Mouse (Mus musculus) midbrain, postnatal 0 days (tissue): ENCODE measurements at regions not wholly inside any gene's neighbourhood (a gene's known extent, or its start where the extent isn't known, plus 50 kb on each side); places are given as distances from the start of the nearest gene placed in this dataset.

Experiments
- ATAC-seq: fragments of 200-750 bp; cut with Nextera tagmentation; 2 replicates; pipeline ENCODE4 v1.8.0; 2017; ENCODE audit warnings: moderate number of reproducible peaks, mild to moderate bottlenecking, moderate TSS enrichment, moderate library complexity; ENCODE audit not compliant: low FRiP score
- DNase-seq: peaks from one replicate; pipeline ENCODE4 v3.0.0-alpha.2; 2015; ENCODE audit warnings: low spot score
- H3K27ac ChIP-seq: fragments of 300-500 bp; sonication (generic); 2 replicates; pipeline ENCODE4 v1.5.1; 2014; ENCODE audit warnings: low read depth, mild to moderate bottlenecking, low read length, mixed read lengths
- H3K27me3 ChIP-seq: fragments of 300-500 bp; sonication (generic); 2 replicates; pipeline ENCODE4 v1.6.1; 2014; ENCODE audit warnings: low read length, control low read depth, mixed read lengths; ENCODE audit not compliant: insufficient read depth
- H3K36me3 ChIP-seq: fragments of 300-500 bp; sonication (generic); 2 replicates; pipeline ENCODE4 v1.6.1; 2014; ENCODE audit warnings: low read length, control low read depth, mixed read lengths; ENCODE audit not compliant: insufficient read depth
- H3K4me1 ChIP-seq: fragments of 300-500 bp; sonication (generic); 2 replicates; pipeline ENCODE4 v1.6.1; 2014; ENCODE audit warnings: mild to moderate bottlenecking, control low read depth, antibody characterized with exemption, low read length, mixed read lengths; ENCODE audit not compliant: insufficient read depth
- H3K4me2 ChIP-seq: fragments of 300-500 bp; sonication (generic); 2 replicates; pipeline ENCODE4 v1.6.1; 2014; ENCODE audit warnings: low read depth, mild to moderate bottlenecking, low read length, mixed read lengths; ENCODE audit not compliant: poor library complexity, severe bottlenecking
- H3K4me3 ChIP-seq: fragments of 300-500 bp; sonication (generic); 2 replicates; pipeline ENCODE4 v1.5.1; 2014; ENCODE audit warnings: low read depth, mild to moderate bottlenecking, low read length, moderate library complexity
- H3K9ac ChIP-seq: fragments of 300-500 bp; sonication (generic); replicated peaks from 2 replicates; pipeline ENCODE4 v1.6.1; 2014; ENCODE audit warnings: mild to moderate bottlenecking, low read length, moderate library complexity, mixed read lengths; ENCODE audit not compliant: poor library complexity, severe bottlenecking
- H3K9me3 ChIP-seq: fragments of 300-500 bp; sonication (generic); 2 replicates; pipeline ENCODE4 v1.6.1; 2016; ENCODE audit warnings: low read length, control low read depth
- CTCF ChIP-seq: IDR thresholded peaks from 2 replicates; pipeline ENCODE4 v1.5.1; 2016; ENCODE audit warnings: antibody characterized with exemption, mild to moderate bottlenecking
- WGBS: fragments of 180-500 bp; shearing (Covaris S2); extraction: QIAGEN DNeasy Blood & Tissue Kit; methylation state at CpG from one replicate; pipeline ENCODE4 v1.1.7; 2014; 5-methylcytosine and 5-hydroxymethylcytosine counted together

DNA sequence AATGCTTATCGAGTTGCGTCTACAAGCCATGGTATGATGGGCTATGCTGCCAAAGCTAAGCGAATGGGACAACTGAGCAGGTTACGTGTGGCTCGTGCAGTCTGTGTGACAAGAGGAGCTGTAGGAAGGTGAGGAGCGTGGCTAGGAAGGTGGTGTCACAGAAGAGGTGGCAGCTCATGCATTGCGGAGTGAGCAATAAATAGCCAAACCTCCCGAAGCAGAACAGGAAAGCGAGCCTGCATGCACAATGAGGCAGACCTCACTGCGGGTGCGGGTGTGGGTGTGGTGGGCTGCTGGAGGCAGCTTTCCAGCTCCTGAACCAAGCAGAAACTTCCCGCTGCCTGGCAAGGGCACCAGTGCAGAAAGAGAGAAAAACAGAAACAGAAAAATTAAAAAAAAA, 181.5 kb downstream of the CK137956 start:
- DNase-seq (no peak), ATAC-seq (no peak)
- Histone ChIP-seq H3K9me3 (no peaks in the 10 kb centered on the region), H3K27ac (no peak overlapping the region), H3K9ac (no peak overlapping the region), H3K27me3 (no peaks in the 10 kb centered on the region), H3K4me1 (no peaks in the 10 kb centered on the region), H3K4me3 (no peak overlapping the region), H3K36me3 (no peaks in the 10 kb centered on the region), H3K4me2 (no peak overlapping the region)
- WGBS: 82% methylated on average over 12 of the region's 12 CpGs
- no peak for TF ChIP-seq CTCF

DNA sequence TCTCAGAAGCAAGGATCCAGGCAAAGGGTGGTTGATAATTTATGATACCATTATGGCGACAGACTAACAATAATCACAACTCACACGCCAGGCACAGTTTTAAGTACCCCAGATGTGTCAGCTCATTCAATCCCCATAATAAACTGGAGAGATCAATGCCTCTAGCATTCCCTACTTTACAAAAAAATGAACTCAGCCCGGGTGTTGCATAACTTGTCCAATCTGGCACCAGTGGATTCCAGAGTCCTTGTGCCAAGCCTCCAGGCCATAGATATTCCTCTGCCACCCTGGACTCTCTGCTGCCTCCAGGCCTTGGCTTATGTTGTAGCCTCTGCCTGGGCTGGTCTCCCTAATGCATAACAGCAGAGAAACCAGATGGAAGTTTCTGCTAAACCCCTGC, 185.0 kb downstream of the CK137956 start:
- Histone ChIP-seq H3K4me1 (peaks cover 6% of the 10 kb centered on the region; the same call in 1 of the 2 replicates), H3K27me3 (no peaks in the 10 kb centered on the region), H3K4me3 (no peak overlapping the region), H3K27ac (no peak overlapping the region), H3K4me2 (no peak overlapping the region), H3K36me3 (no peaks in the 10 kb centered on the region), H3K9ac (no peak overlapping the region), H3K9me3 (no peaks in the 10 kb centered on the region)
- no peak for DNase-seq
- 82% methylated on average over 3 of the region's 3 CpGs for WGBS
- no peak for ATAC-seq
- TF ChIP-seq CTCF: no peak

DNA sequence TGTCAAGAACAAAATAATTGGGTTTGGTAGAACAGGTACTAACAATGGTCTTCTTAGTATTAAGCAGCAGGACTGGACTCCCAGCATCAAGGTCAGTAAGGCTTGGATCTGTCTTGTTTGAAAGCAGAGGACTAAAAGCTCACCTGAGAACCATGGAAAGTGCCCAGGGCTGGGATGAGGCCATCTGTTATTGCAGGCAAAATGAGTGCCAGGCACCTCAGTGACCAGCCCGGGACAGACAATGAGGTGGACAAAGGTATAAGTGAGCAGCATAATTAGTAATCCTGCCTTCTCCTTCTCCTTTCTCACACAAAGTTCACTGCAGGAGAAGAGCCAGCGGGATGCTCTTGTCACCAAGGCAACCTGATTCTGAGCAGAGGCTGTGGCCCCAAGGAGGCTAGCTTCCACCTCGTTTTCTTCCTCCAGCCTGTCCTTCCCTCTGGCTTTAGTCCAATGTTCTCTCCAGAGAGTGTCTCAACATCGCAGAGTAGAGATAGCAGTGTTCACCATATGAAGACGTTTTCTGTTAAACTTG, 198.7 kb downstream of the CK137956 start:
- Histone ChIP-seq H3K27ac (no peak overlapping the region), H3K4me3 (no peak overlapping the region), H3K4me1 (no peaks in the 10 kb centered on the region), H3K4me2 (no peak overlapping the region), H3K36me3 (no peaks in the 10 kb centered on the region), H3K9ac (no peak overlapping the region), H3K9me3 (no peaks in the 10 kb centered on the region), H3K27me3 (no peaks in the 10 kb centered on the region)
- DNase-seq (peak; percentile 52), ATAC-seq (no peak)
- no peak for TF ChIP-seq CTCF
- WGBS: 19% methylated on average over 5 of the region's 5 CpGs

DNA sequence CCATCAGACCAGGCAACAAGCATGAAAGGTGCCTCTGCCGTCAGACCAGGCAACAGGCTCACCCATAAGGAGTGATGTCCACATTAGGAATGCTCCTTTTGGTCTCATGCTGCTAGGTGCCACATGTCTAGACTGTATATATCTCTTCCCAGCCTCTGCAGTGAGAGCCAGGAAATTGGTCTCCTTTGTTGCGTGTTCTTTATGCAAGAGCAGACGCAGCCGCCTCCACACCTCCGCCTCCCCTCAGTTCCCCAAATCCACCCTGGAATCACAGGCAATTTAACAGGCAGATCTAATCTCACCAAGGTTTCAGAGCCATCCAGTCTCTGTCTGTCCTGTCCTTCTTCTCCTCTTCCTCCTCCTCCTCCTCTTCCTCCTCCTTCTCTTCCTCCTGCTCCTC, 207.0 kb downstream of the CK137956 start:
- Histone ChIP-seq H3K27me3 (no peaks in the 10 kb centered on the region), H3K9ac (no peak overlapping the region), H3K36me3 (no peaks in the 10 kb centered on the region), H3K4me2 (no peak overlapping the region), H3K27ac (no peak overlapping the region), H3K4me3 (no peak overlapping the region), H3K4me1 (no peaks in the 10 kb centered on the region), H3K9me3 (no peaks in the 10 kb centered on the region)
- DNase-seq: no peak
- no peak for ATAC-seq
- 88% methylated on average over 5 of the region's 5 CpGs for WGBS
- TF ChIP-seq CTCF: no peak

DNA sequence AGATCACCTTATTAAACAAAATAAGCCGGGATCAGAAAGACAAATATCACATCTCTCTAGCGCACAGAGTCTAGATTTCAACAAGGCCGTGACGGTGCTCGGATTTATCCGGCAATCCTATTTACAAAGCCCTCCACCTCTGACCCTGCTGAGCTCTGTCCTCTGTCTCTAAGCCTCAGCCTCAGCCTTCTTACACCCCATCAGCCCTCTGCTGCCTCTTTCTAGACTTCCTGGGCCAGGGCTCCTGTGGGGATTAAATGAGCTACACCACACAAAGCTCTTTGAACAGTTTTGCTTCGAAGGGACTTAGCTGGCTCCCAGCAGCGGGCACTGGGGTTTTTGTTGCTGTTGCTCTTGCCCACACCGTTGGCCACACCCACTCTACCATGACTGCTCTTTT, 211.8 kb downstream of the CK137956 start:
- no peak overlapping the region for H3K9ac ChIP-seq
- ATAC-seq (no peak), DNase-seq (no peak)
- 27% methylated on average over 9 of the region's 9 CpGs for WGBS
- no peaks in the 10 kb centered on the region for H3K4me1 ChIP-seq
- H3K27me3 ChIP-seq: no peaks in the 10 kb centered on the region
- H3K4me3 ChIP-seq: no peak overlapping the region
- TF ChIP-seq CTCF: no peak
- H3K36me3 ChIP-seq: no peaks in the 10 kb centered on the region
- no peaks in the 10 kb centered on the region for H3K9me3 ChIP-seq
- no peak overlapping the region for H3K27ac ChIP-seq
- H3K4me2 ChIP-seq: no peak overlapping the region

DNA sequence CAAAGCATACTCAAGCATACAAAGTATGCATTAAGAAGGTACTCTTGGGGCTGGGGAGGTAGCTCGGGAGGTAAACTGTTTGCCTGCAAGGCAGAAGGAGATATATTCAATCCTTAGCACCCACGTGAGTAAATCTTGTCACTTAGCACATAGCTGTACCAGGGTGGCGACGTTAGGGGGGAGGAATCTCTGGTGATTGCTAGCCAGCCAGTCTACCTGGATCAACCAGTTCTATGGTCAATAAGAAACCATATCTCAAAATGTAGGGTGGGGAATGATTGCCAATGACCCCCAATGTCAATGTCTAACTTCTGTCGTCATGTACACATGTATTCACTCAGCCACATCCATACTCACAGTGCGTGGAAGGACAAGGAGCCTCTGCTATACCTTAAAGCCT, 214.5 kb downstream of the CK137956 start:
- Histone ChIP-seq H3K27me3 (no peaks in the 10 kb centered on the region), H3K4me1 (no peaks in the 10 kb centered on the region), H3K9ac (no peak overlapping the region), H3K36me3 (no peaks in the 10 kb centered on the region), H3K9me3 (no peaks in the 10 kb centered on the region), H3K4me3 (no peak overlapping the region), H3K27ac (no peak overlapping the region), H3K4me2 (no peak overlapping the region)
- no peak for ATAC-seq
- 93% methylated on average over 6 of the region's 6 CpGs for WGBS
- no peak for DNase-seq
- TF ChIP-seq CTCF: no peak
